Mouse (Mus musculus) c-Kit-positive CD71-positive TER-119-negative erythroid progenitor cells, embryonic 14.5 days (primary cell): ENCODE results near the gene Gmpr.

ENCODE experiments used
- DNase-seq: peaks from one replicate; pipeline ENCODE4 v3.0.0-alpha.2; 2013; ENCODE audit warnings: low read depth

The Gmpr gene

GRCm38 (mm10) chr13:45539205-45539568, 31.9 kb downstream of the Gmpr start:
- DNase-seq: peak; percentile 54

GRCm38 (mm10) chr13:45545974-45546373, 38.7 kb downstream of the Gmpr start:
- peak; percentile 95 for DNase-seq

GRCm38 (mm10) chr13:45546946-45547345, 39.7 kb downstream of the Gmpr start:
- DNase-seq: peak; percentile 87

GRCm38 (mm10) chr13:45547549-45547948, 40.3 kb downstream of the Gmpr start:
- DNase-seq: peak; percentile 72

- no peak for DNase-seq
Observed at GRCm38 (mm10) chr13:45553674-45554073, 46.4 kb downstream of the Gmpr start.

GRCm38 (mm10) chr13:45558367-45558766, 51.1 kb downstream of the Gmpr start:
- no peak for DNase-seq

GRCm38 (mm10) chr13:45559258-45559657, 52.0 kb downstream of the Gmpr start:
- DNase-seq: no peak

- no peak for DNase-seq
Observed at GRCm38 (mm10) chr13:45560543-45560942, 53.3 kb downstream of the Gmpr start.

- DNase-seq: no peak
Observed at GRCm38 (mm10) chr13:45562011-45562410, 54.8 kb downstream of the Gmpr start.

- DNase-seq: no peak
Observed at GRCm38 (mm10) chr13:45564946-45565345, 57.7 kb downstream of the Gmpr start.

- no peak for DNase-seq
Observed at GRCm38 (mm10) chr13:45569932-45570331, 62.7 kb downstream of the Gmpr start.

- DNase-seq: peak; percentile 85
Observed at GRCm38 (mm10) chr13:45571795-45572262, 64.6 kb downstream of the Gmpr start.

GRCm38 (mm10) chr13:45572768-45573167, 65.5 kb downstream of the Gmpr start:
- peak; percentile 55 for DNase-seq

GRCm38 (mm10) chr13:45576185-45576584, 68.9 kb downstream of the Gmpr start:
- DNase-seq: no peak

GRCm38 (mm10) chr13:45577366-45577765, 70.1 kb downstream of the Gmpr start:
- no peak for DNase-seq

GRCm38 (mm10) chr13:45577784-45578183, 70.5 kb downstream of the Gmpr start:
- no peak for DNase-seq

- DNase-seq: no peak
Observed at GRCm38 (mm10) chr13:45579751-45580150, 72.5 kb downstream of the Gmpr start.

- no peak for DNase-seq
Observed at GRCm38 (mm10) chr13:45582294-45582693, 75.0 kb downstream of the Gmpr start.

- DNase-seq: no peak
Observed at GRCm38 (mm10) chr13:45583061-45583460, 75.8 kb downstream of the Gmpr start.

- DNase-seq: no peak
Observed at GRCm38 (mm10) chr13:45590898-45591297, 83.7 kb downstream of the Gmpr start.

GRCm38 (mm10) chr13:45593914-45594313, 86.7 kb downstream of the Gmpr start:
- no peak for DNase-seq

GRCm38 (mm10) chr13:45595416-45595815, 88.2 kb downstream of the Gmpr start:
- no peak for DNase-seq

- no peak for DNase-seq
Observed at GRCm38 (mm10) chr13:45599831-45600230, 92.6 kb downstream of the Gmpr start.

GRCm38 (mm10) chr13:45600443-45600842, 93.2 kb downstream of the Gmpr start:
- DNase-seq: no peak
